Mouse (Mus musculus) kidney, adult 8-10 months (tissue): ENCODE measurements around the gene Gm21028.
"Not testable (repeated sequence)": the region's sequence is repeated elsewhere in the genome, so short reads cannot be mapped to it uniquely, and the experiment has no call there.

Source experiments
- DNase-seq, 2 experiments: peaks; one replicate each; pipeline ENCODE4 v3.0.0; 2022

Gm21028 gene

DNA sequence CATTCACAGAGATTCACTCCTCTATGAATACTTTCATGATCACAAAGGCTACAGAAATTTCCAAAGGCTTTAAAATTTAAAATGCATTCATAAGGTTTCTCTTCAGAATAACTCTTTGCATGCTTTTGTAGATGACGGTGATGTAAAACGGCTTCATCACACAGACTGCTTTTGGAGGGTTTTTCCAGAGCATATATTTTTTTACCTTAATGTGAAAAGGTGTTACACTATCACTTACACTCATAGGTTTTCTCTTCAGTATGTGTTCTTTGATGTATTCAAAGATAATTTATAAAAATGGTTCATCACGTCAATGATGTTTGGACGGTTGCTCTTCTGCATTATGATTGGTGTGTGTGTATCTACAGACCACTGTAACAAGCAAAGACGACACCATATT, at the start of gene Gm21028:
Gene Gm21028 (minus strand): TSS at position 101 of the 400 bp plus-strand sequence.
- DNase-seq = no peak

DNA sequence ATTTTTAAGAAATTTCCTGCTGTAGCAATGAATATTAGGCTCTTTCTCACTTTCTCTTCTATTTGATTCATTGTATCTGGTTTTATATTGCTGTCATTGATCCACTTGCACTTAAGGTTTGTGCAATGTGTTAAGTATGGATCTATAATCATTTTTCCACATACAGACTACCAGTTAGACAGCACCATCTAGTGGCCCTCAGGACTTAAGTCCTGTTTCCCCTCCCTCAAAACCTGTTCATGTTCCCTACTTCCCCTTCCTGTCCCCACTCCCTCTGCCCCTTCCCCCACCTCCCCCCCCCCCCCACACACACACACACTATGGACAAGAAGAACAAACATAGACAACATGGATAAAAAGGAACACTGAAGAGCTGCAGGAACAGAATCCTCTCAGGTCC, 17.3 kb upstream of the Gm21028 start:
- not testable (repeated sequence) for DNase-seq

GRCm38 (mm10) chr7:42592413-42592812, 14.0 kb upstream of the Gm21028 start, which contains the start of gene Zfp977:
Gene Zfp977, minus strand, starts transcription at chr7:42592547.
- DNase-seq = not testable (repeated sequence)

DNA sequence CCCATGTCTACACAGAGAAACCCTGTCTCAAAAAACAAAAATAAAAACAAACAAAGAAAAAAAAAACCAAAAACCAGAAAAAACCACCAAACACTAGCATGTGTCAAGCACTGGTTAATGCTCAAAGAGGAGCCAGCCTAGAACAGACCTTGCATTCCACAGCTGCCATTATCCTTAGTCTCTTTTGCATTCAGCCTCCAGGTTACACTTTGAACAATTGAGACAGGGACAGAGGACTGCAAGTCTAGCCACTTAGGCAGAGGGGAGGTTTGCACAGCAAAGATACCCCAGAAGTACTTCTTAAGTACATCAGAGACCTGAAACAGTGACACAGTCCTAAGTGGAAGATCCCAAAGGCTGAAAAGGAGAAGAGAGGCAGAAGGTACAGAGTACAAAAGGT, 12.9 kb upstream of the Gm21028 start:
- not testable (repeated sequence) for DNase-seq

GRCm38 (mm10) chr7:42551766-42552165, 26.6 kb downstream of the Gm21028 start:
- no peak for DNase-seq
